Mouse (Mus musculus) thymus, postnatal 4 days (tissue): ENCODE measurements around the gene Catsper4.

Source experiments
- DNase-seq: peaks from one replicate; pipeline ENCODE4 v3.0.0; 2021

The Catsper4 gene

GRCm38 (mm10) chr4:134172391-134172790 is 54.8 kb downstream of the Catsper4 start:
- DNase-seq: no peak

- DNase-seq: no peak
Observed at GRCm38 (mm10) chr4:134166906-134167305, 60.3 kb downstream of the Catsper4 start.

GRCm38 (mm10) chr4:134165548-134166465 is 61.4 kb downstream of the Catsper4 start:
- DNase-seq: peak; percentile 38

GRCm38 (mm10) chr4:134165024-134165423 is 62.2 kb downstream of the Catsper4 start:
- DNase-seq: no peak

GRCm38 (mm10) chr4:134164591-134164990 is 62.6 kb downstream of the Catsper4 start:
- no peak for DNase-seq
